Mouse (Mus musculus): ENCODE measurements at regions not wholly inside any gene's neighbourhood (a gene's known extent, or its start where the extent isn't known, plus 50 kb on each side); places are given as distances from the start of the nearest gene placed in this dataset.

DNA sequence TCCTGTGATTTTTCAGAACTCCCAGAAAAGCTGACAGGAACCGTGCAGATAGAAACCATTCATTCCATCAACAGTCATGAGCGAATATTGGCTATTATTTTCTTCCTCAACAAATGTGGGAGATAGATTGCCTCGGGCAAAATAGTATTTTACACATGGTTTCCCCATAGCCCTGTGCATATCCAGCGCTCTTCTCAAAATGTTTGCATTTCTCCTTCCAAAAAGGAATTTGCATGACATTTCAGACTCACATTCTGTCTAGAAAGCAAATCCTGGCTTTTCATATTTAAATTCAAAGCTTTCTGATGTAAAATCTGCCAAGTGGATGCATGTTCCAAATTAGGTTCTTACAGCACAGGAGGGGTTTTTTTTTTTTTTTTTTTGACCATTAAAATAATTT is 82.2 kb upstream of the Zfhx3 start:
- no peak for DNase-seq (ENCODE audit: low spot score)

GRCm38 (mm10) chr8:107864802-107865651 is 77.4 kb upstream of the Zfhx3 start:
- DNase-seq (ENCODE audit: low spot score) = no peak

GRCm38 (mm10) chr8:107865744-107866143 is 76.7 kb upstream of the Zfhx3 start:
- DNase-seq (ENCODE audit: low spot score) = no peak

DNA sequence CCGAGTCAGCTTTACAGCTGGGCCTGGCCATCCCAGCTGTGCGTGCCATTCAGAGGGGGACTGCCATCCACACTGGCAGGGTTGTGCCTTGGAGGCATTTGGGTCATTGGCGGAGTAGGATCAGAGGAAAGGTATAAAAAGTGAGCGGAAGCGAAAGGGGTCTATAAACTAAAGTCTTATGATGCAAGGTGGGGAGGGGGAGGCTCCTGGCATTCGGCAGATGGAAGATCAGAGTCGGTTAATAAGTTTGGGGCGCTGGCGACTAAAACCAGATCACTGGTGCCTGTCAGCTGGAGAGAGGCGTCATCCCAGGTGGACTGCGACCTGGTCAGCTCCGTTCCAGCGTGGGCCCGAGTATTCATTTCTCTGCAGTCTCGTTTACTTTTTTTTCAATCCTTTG is 70.7 kb upstream of the Zfhx3 start:
- no peak for DNase-seq (ENCODE audit: low spot score)

- no peak for DNase-seq (ENCODE audit: low spot score)
Measured at GRCm38 (mm10) chr8:107872121-107872520, 70.3 kb upstream of the Zfhx3 start.

GRCm38 (mm10) chr8:107876455-107876854 is 66.0 kb upstream of the Zfhx3 start:
- DNase-seq (ENCODE audit: low spot score) = no peak

DNA sequence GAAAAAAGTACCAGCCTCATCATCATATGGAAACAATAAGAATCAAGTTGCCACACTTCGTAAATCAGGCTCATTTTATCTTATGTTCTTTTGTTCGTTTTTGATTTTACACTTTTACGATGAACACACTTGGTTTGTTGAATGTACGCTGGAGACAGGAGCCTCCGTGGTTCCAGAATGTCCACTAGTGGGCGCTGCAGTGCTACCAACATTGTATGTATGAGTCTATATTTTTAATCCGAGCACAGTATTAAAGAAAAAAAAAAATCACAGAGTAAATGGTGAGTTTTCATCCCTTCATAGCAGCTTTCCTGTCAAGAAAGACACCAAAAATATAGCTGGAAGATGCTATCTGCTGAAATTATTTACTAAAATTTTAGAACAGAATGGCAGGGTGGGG is 60.6 kb upstream of the Zfhx3 start:
- DNase-seq (ENCODE audit: low spot score) = peak; percentile 34

DNA sequence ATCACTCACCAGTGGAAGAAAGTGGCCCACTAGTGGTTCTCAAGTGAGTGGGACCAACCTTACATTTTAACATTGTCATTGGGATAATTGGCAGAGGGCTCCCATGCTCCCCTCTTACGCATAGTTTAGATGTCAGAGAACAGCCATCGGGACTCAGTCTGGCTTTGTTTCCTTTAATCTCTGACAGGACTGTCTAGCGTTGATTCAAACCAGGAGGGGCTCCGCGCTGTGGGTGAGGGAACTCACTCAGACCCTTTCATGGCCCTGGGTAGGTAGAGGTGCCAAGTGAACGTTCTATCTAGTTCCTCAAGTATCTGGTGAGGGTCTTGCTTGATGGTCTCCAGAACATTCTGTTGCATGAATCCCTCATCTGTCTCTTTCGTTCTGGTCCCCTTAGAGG is 56.9 kb upstream of the Zfhx3 start:
- no peak for DNase-seq (ENCODE audit: low spot score)

DNA sequence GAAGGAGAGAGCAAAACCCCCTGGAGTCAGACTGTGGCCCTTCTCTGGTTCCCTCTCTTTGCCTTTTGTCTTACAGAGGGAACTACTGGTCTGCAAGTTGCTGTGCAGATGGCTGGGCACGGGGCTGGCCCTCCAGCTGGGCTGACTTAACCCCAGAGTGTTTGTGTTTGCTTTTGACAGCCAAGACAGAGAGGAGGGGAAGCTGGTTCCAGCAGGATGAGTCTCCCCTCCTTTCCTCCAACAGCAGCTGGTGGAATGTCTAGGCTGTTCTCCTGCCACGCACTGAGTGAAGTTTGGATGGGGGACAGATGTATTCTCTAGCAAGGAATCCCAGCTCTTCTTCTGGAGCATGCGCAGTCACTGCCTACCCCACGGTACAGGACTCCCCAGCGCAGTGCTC is 56.5 kb upstream of the Zfhx3 start:
- DNase-seq (ENCODE audit: low spot score) = no peak

- no peak for DNase-seq (ENCODE audit: low spot score)
Measured at GRCm38 (mm10) chr8:107886516-107887253, 55.8 kb upstream of the Zfhx3 start.

DNA sequence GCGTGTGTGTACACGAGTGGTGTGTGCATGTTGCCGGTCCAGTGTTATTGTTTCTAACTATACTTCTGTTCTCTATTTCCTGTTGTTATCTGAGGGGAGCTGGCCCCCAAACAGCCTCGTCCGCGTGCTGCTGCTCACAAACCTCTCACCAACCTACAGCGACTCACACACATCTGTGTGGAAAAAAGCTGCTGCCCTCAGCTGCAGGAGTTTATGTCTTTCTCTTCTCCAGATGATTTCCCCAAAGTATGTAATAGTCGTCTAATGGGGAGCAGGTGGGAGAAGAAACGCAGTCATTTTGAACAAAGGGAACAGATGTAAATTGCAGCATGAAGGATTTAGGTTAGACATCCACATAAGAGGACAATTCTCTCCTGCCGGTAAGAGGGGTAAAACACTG is 55.1 kb upstream of the Zfhx3 start:
- no peak for DNase-seq (ENCODE audit: low spot score)

DNA sequence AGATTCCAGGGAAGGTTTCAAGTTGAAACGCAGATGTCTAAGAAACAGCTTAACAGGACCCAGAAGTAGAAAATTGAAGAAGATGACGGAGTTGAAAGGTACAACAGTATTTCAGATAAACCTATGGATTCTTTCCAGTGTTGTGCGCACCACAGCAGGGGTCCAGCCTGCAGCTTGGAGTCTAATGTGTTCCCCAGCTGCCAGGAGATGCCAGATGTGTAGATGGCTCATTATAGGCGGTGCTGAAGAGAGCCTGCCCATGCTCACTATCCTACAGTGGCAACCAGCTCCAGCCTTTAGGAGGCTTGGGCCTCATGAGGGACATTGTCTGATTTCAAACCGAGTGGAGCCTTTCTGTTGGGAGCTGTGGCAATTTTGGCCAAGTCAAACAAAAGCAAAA is 51.5 kb upstream of the Zfhx3 start:
- DNase-seq (ENCODE audit: low spot score) = no peak

Data from ovary, postnatal 10 days (tissue).